Mouse (Mus musculus): Measurements from ENCODE around the gene Ctdspl. TPM values are rescaled to one million over a fixed set of nuclear protein-coding genes. Genes with fewer than 3 reads are reported as not detected.

Gene Ctdspl
- polyA plus RNA-seq, 1 experiment from 2014 or later = 9.0 TPM

- 89% methylated on average over 6 of the region's 6 CpGs for WGBS
- Histone ChIP-seq H3K27me3 (no peaks in the 10 kb centered on the region), H3K4me2 (no peak overlapping the region), H3K4me1 (peaks cover 2% of the 10 kb centered on the region; the same call in 1 of the 2 replicates), H3K4me3 (replicated peaks) (no peak overlapping the region), H3K27ac (no peak overlapping the region), H3K9me3 (no peaks in the 10 kb centered on the region), H3K9ac (no peak overlapping the region), H3K36me3 (replicated peaks) (no peaks in the 10 kb centered on the region)
- ATAC-seq (ENCODE audit: low FRiP score) = no peak
Measured at GRCm38 (mm10) chr9:118891068-118891467, 35.2 kb upstream of the Ctdspl start.

GRCm38 (mm10) chr9:118891593-118891992, 34.7 kb upstream of the Ctdspl start:
- Histone ChIP-seq H3K9me3 (no peaks in the 10 kb centered on the region), H3K4me1 (peaks cover 2% of the 10 kb centered on the region; the same call in 1 of the 2 replicates), H3K36me3 (replicated peaks) (no peaks in the 10 kb centered on the region), H3K27ac (no peak overlapping the region), H3K4me3 (replicated peaks) (no peak overlapping the region), H3K27me3 (no peaks in the 10 kb centered on the region), H3K9ac (no peak overlapping the region), H3K4me2 (no peak overlapping the region)
- 81% methylated on average over 9 of the region's 9 CpGs for WGBS
- no peak for ATAC-seq (ENCODE audit: low FRiP score)

GRCm38 (mm10) chr9:118895101-118895500, 31.2 kb upstream of the Ctdspl start:
- peaks cover 2% of the 10 kb centered on the region; the same call in 1 of the 2 replicates for H3K4me1 ChIP-seq
- 84% methylated on average over 2 of the region's 2 CpGs for WGBS
- no peak overlapping the region for H3K4me2 ChIP-seq
- H3K9ac ChIP-seq = no peak overlapping the region
- no peaks in the 10 kb centered on the region for H3K9me3 ChIP-seq
- no peaks in the 10 kb centered on the region for H3K27me3 ChIP-seq
- H3K27ac ChIP-seq = no peak overlapping the region
- no peak overlapping the region for H3K4me3 ChIP-seq (replicated peaks)
- no peak for ATAC-seq (ENCODE audit: low FRiP score)
- no peaks in the 10 kb centered on the region for H3K36me3 ChIP-seq (replicated peaks)

- 88% methylated on average over 2 of the region's 2 CpGs for WGBS
- H3K9ac ChIP-seq = no peak overlapping the region
- H3K9me3 ChIP-seq = no peaks in the 10 kb centered on the region
- no peak overlapping the region for H3K4me3 ChIP-seq (replicated peaks)
- H3K27me3 ChIP-seq = 0 out of 2 replicates have a peak, but pooled peaks cover 11% of the 10 kb centered on the region
- H3K27ac ChIP-seq = no peak overlapping the region
- H3K4me2 ChIP-seq = no peak overlapping the region
- H3K4me1 ChIP-seq = 0 out of 2 replicates have a peak, but pooled peaks cover 3% of the 10 kb centered on the region
- H3K36me3 ChIP-seq (replicated peaks) = no peaks in the 10 kb centered on the region
- ATAC-seq (ENCODE audit: low FRiP score) = no peak
Measured at GRCm38 (mm10) chr9:118900677-118901076, 25.6 kb upstream of the Ctdspl start.

GRCm38 (mm10) chr9:118901917-118902316, 24.3 kb upstream of the Ctdspl start:
- Histone ChIP-seq H3K9me3 (no peaks in the 10 kb centered on the region), H3K4me3 (replicated peaks) (no peak overlapping the region), H3K4me2 (no peak overlapping the region), H3K27me3 (0 out of 2 replicates have a peak, but pooled peaks cover 11% of the 10 kb centered on the region), H3K9ac (no peak overlapping the region), H3K36me3 (replicated peaks) (no peaks in the 10 kb centered on the region), H3K4me1 (0 out of 2 replicates have a peak, but pooled peaks cover 3% of the 10 kb centered on the region), H3K27ac (no peak overlapping the region)
- WGBS = 37% methylated on average over 6 of the region's 6 CpGs
- ATAC-seq (ENCODE audit: low FRiP score) = peak; percentile 51; the same call in 1 of the 2 replicates

- Histone ChIP-seq H3K27me3 (peaks cover 7% of the 10 kb centered on the region; the same call in 1 of the 2 replicates), H3K27ac (no peak overlapping the region), H3K9me3 (no peaks in the 10 kb centered on the region), H3K4me3 (replicated peaks) (no peak overlapping the region), H3K36me3 (replicated peaks) (no peaks in the 10 kb centered on the region), H3K4me1 (0 out of 2 replicates have a peak, but pooled peaks cover 4% of the 10 kb centered on the region), H3K9ac (no peak overlapping the region), H3K4me2 (no peak overlapping the region)
- ATAC-seq (ENCODE audit: low FRiP score) = peak; percentile 39; the same call in 1 of the 2 replicates
- 52% methylated on average over 18 of the region's 18 CpGs for WGBS
Measured at GRCm38 (mm10) chr9:118907934-118908620, 18.2 kb upstream of the Ctdspl start.

- H3K4me3 ChIP-seq (replicated peaks) = no peak overlapping the region
- no peak overlapping the region for H3K9ac ChIP-seq
- no peak overlapping the region for H3K4me2 ChIP-seq
- ATAC-seq (ENCODE audit: low FRiP score) = no peak
- no peaks in the 10 kb centered on the region for H3K36me3 ChIP-seq (replicated peaks)
- no peaks in the 10 kb centered on the region for H3K9me3 ChIP-seq
- H3K27me3 ChIP-seq = no peaks in the 10 kb centered on the region; the same call in 1 of the 2 replicates
- H3K27ac ChIP-seq = no peak overlapping the region
- peaks cover 3% of the 10 kb centered on the region; the same call in 1 of the 2 replicates for H3K4me1 ChIP-seq
- WGBS = 92% methylated on average over 9 of the region's 9 CpGs
Measured at GRCm38 (mm10) chr9:118913048-118913447, 13.2 kb upstream of the Ctdspl start.

- peaks cover 3% of the 10 kb centered on the region; the same call in 1 of the 2 replicates for H3K4me1 ChIP-seq
- H3K9ac ChIP-seq = no peak overlapping the region
- no peak overlapping the region for H3K4me3 ChIP-seq (replicated peaks)
- no peaks in the 10 kb centered on the region for H3K9me3 ChIP-seq
- ATAC-seq (ENCODE audit: low FRiP score) = no peak
- 85% methylated on average over 3 of the region's 3 CpGs for WGBS
- H3K27ac ChIP-seq = no peak overlapping the region
- H3K4me2 ChIP-seq = no peak overlapping the region
- peaks cover 3% of the 10 kb centered on the region; the same call in 1 of the 2 replicates for H3K27me3 ChIP-seq
- H3K36me3 ChIP-seq (replicated peaks) = no peaks in the 10 kb centered on the region
Measured at GRCm38 (mm10) chr9:118913613-118914012, 12.6 kb upstream of the Ctdspl start.

GRCm38 (mm10) chr9:118914589-118914988, 11.7 kb upstream of the Ctdspl start:
- no peak overlapping the region for H3K9ac ChIP-seq

GRCm38 (mm10) chr9:118915290-118915689, 11.0 kb upstream of the Ctdspl start:
- Histone ChIP-seq H3K9me3 (no peaks in the 10 kb centered on the region), H3K4me2 (no peak overlapping the region), H3K27me3 (peaks cover 10% of the 10 kb centered on the region; the same call in 1 of the 2 replicates), H3K4me3 (replicated peaks) (no peak overlapping the region), H3K9ac (no peak overlapping the region), H3K27ac (no peak overlapping the region), H3K4me1 (peaks cover 5% of the 10 kb centered on the region; the same call in 1 of the 2 replicates), H3K36me3 (replicated peaks) (no peaks in the 10 kb centered on the region)
- WGBS = 53% methylated on average over 5 of the region's 5 CpGs
- no peak for ATAC-seq (ENCODE audit: low FRiP score)

More at GRCm38 (mm10) chr9:118914589-118914988, 11.7 kb upstream of the Ctdspl start:
- Histone ChIP-seq H3K4me2 (no peak overlapping the region), H3K9me3 (no peaks in the 10 kb centered on the region), H3K27me3 (0 out of 2 replicates have a peak, but pooled peaks cover 4% of the 10 kb centered on the region), H3K36me3 (replicated peaks) (no peaks in the 10 kb centered on the region), H3K4me1 (peaks cover 3% of the 10 kb centered on the region; the same call in 1 of the 2 replicates), H3K4me3 (replicated peaks) (no peak overlapping the region), H3K27ac (no peak overlapping the region)
- WGBS = 33% methylated on average over 8 of the region's 8 CpGs
- no peak for ATAC-seq (ENCODE audit: low FRiP score)

GRCm38 (mm10) chr9:118919672-118920186, 6.5 kb upstream of the Ctdspl start:
- H3K4me2 ChIP-seq = no peak overlapping the region
- H3K27ac ChIP-seq = no peak overlapping the region
- 79% methylated on average over 16 of the region's 16 CpGs for WGBS
- H3K36me3 ChIP-seq (replicated peaks) = no peaks in the 10 kb centered on the region
- H3K4me3 ChIP-seq (replicated peaks) = no peak overlapping the region
- ATAC-seq (ENCODE audit: low FRiP score) = no peak
- peaks cover 19% of the 10 kb centered on the region for H3K27me3 ChIP-seq
- H3K4me1 ChIP-seq = peaks cover 14% of the 10 kb centered on the region
- H3K9me3 ChIP-seq = no peaks in the 10 kb centered on the region
- no peak overlapping the region for H3K9ac ChIP-seq

GRCm38 (mm10) chr9:118920798-118921515, 5.3 kb upstream of the Ctdspl start:
- Histone ChIP-seq H3K4me1 (peaks cover 24% of the 10 kb centered on the region), H3K9me3 (no peaks in the 10 kb centered on the region), H3K4me2 (no peak overlapping the region), H3K36me3 (replicated peaks) (no peaks in the 10 kb centered on the region), H3K27me3 (peaks cover 19% of the 10 kb centered on the region), H3K9ac (no peak overlapping the region), H3K4me3 (replicated peaks) (no peak overlapping the region), H3K27ac (no peak overlapping the region)
- WGBS = 40% methylated on average over 12 of the region's 12 CpGs
- ATAC-seq (ENCODE audit: low FRiP score) = 0 out of 2 replicates have a peak, but pooled peaks have one; percentile 13
